Mouse (Mus musculus) midbrain, embryonic 12.5 days (tissue): Measurements from ENCODE around the gene Fam83e. TPM values are rescaled to one million over a fixed set of nuclear protein-coding genes. Genes with fewer than 3 reads are reported as not detected.

Source experiments
- ATAC-seq: fragments of 200-750 bp; cut with Nextera tagmentation; 2 replicates; pipeline ENCODE4 v1.8.0; 2017; ENCODE audit warnings: low read depth, moderate TSS enrichment, moderate library complexity; ENCODE audit not compliant: low FRiP score
- H3K27ac ChIP-seq: fragments of 300-500 bp; sonication (generic); replicated peaks from 2 replicates; pipeline ENCODE4 v1.5.1; 2016; ENCODE audit warnings: mild to moderate bottlenecking
- H3K27me3 ChIP-seq: fragments of 300-500 bp; sonication (generic); 2 replicates; pipeline ENCODE4 v1.6.1; 2016; ENCODE audit warnings: mild to moderate bottlenecking
- H3K36me3 ChIP-seq: fragments of 300-500 bp; sonication (generic); 2 replicates; pipeline ENCODE4 v1.6.1; 2016
- H3K4me1 ChIP-seq: fragments of 300-500 bp; sonication (generic); 2 replicates; pipeline ENCODE4 v1.6.1; 2016
- H3K4me2 ChIP-seq: fragments of 300-500 bp; sonication (generic); replicated peaks from 2 replicates; pipeline ENCODE4 v1.6.1; 2016; ENCODE audit warnings: mild to moderate bottlenecking, moderate library complexity
- H3K4me3 ChIP-seq: fragments of 300-500 bp; sonication (generic); 2 replicates; pipeline ENCODE4 v1.5.1; 2016; ENCODE audit warnings: mild to moderate bottlenecking
- H3K9ac ChIP-seq: fragments of 300-500 bp; sonication (generic); replicated peaks from 2 replicates; pipeline ENCODE4 v1.6.1; 2016; ENCODE audit warnings: mild to moderate bottlenecking, moderate library complexity
- H3K9me3 ChIP-seq: fragments of 300-500 bp; sonication (generic); 2 replicates; pipeline ENCODE4 v1.6.1; 2016; ENCODE audit warnings: mild to moderate bottlenecking
- WGBS: fragments of 180-500 bp; shearing (Covaris S2); methylation state at CpG from one replicate; pipeline ENCODE4 v1.1.7; 2016; 5-methylcytosine and 5-hydroxymethylcytosine counted together
- polyA plus RNA-seq: library from polyadenylated mRNA; unstranded; fragments of >200 nt; fragmentation: Nextera tagmentation; extraction: Ambion mirVana; gene quantifications from 2 replicates; pipeline ENCODE4 v1.2.1, GENCODE M21; 2016

Fam83e gene
- polyA plus RNA-seq, 1 experiment from 2014 or later, result 1.6 TPM

GRCm38 (mm10) chr7:45689800-45690199, 31.2 kb upstream of the Fam83e start:
- 81% methylated on average over 11 of the region's 11 CpGs for WGBS
- Histone ChIP-seq H3K36me3 (no peaks in the 10 kb centered on the region), H3K27me3 (peaks cover 17% of the 10 kb centered on the region), H3K4me1 (no peaks in the 10 kb centered on the region), H3K4me3 (no peak overlapping the region), H3K9me3 (no peaks in the 10 kb centered on the region), H3K9ac (no peak overlapping the region), H3K4me2 (no peak overlapping the region), H3K27ac (no peak overlapping the region)
- no peak for ATAC-seq

GRCm38 (mm10) chr7:45692364-45692763, 28.6 kb upstream of the Fam83e start:
- no peak for ATAC-seq
- no peak overlapping the region for H3K27ac ChIP-seq
- no peaks in the 10 kb centered on the region for H3K9me3 ChIP-seq
- H3K4me2 ChIP-seq, result no peak overlapping the region
- 70% methylated on average over 2 of the region's 2 CpGs for WGBS
- H3K4me3 ChIP-seq, result no peak overlapping the region
- no peaks in the 10 kb centered on the region for H3K36me3 ChIP-seq
- H3K4me1 ChIP-seq, result no peaks in the 10 kb centered on the region
- H3K27me3 ChIP-seq, result no peaks in the 10 kb centered on the region
- H3K9ac ChIP-seq, result no peak overlapping the region

GRCm38 (mm10) chr7:45693921-45694591, 27.0 kb upstream of the Fam83e start, which contains the start of gene Sec1:
Gene Sec1, minus strand, starts transcription at chr7:45694402.
- Histone ChIP-seq H3K4me2 (no peak within 1 kb of the TSS), H3K27ac (no peak within 1 kb of the TSS), H3K36me3 (no peaks in the 10 kb centered on the region), H3K4me3 (no peak within 1 kb of the TSS), H3K9me3 (no peaks in the 10 kb centered on the region), H3K9ac (no peak within 1 kb of the TSS), H3K27me3 (peaks cover 12% of the 10 kb centered on the region), H3K4me1 (no peaks in the 10 kb centered on the region)
- WGBS, result 90% methylated on average over 50 of the region's 50 CpGs
- no peak for ATAC-seq

- H3K36me3 ChIP-seq, result no peaks in the 10 kb centered on the region
- peaks cover 8% of the 10 kb centered on the region for H3K4me1 ChIP-seq
- WGBS, result 19% methylated on average over 6 of the region's 6 CpGs
- ATAC-seq, result no peak; the same call in 1 of the 2 replicates
- no peak overlapping the region for H3K27ac ChIP-seq
- H3K27me3 ChIP-seq, result peaks cover 22% of the 10 kb centered on the region
- H3K4me2 ChIP-seq, result no peak overlapping the region
- H3K9me3 ChIP-seq, result no peaks in the 10 kb centered on the region
- H3K9ac ChIP-seq, result no peak overlapping the region
- no peak overlapping the region for H3K4me3 ChIP-seq
These were observed 25.9 kb upstream of the Fam83e start for GRCm38 (mm10) chr7:45695098-45695497.

DNA sequence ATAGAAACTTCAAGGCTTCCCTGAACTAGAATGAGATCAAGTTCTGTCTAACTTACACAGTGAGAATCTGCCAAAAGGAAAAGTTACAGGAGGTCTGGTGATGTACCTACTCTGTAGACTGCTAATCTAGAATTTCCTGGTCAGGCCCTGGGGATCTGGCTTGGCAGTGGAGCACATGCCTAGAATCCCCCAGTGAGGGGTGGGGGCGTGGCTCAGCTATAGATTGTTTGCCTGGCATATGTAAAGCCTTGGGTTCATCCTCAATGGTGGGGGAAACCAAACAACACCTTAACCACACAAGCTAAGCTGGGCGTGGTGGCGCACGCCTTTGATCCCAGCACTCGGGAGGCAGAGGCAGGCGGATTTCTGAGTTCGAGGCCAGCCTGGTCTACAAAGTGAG, 23.1 kb upstream of the Fam83e start:
- H3K27ac ChIP-seq, result no peak overlapping the region
- H3K27me3 ChIP-seq, result peaks cover 28% of the 10 kb centered on the region
- ATAC-seq, result no peak
- H3K9me3 ChIP-seq, result no peaks in the 10 kb centered on the region
- no peak overlapping the region for H3K4me2 ChIP-seq
- H3K4me3 ChIP-seq, result no peak overlapping the region
- H3K4me1 ChIP-seq, result peaks cover 28% of the 10 kb centered on the region
- H3K36me3 ChIP-seq, result no peaks in the 10 kb centered on the region
- no peak overlapping the region for H3K9ac ChIP-seq
- WGBS, result 82% methylated on average over 7 of the region's 7 CpGs

- Histone ChIP-seq H3K4me3 (peak within 1 kb of the TSS; percentile 48), H3K9ac (peak within 1 kb of the TSS; percentile 64), H3K4me2 (peak within 1 kb of the TSS; percentile 87), H3K4me1 (peaks cover 43% of the 10 kb centered on the region), H3K27ac (peak within 1 kb of the TSS; percentile 66), H3K9me3 (no peaks in the 10 kb centered on the region), H3K27me3 (peaks cover 28% of the 10 kb centered on the region), H3K36me3 (no peaks in the 10 kb centered on the region)
- ATAC-seq, result no peak
- WGBS, result 1% methylated on average over 36 of the region's 36 CpGs
These were observed 21.4 kb upstream of the Fam83e start, which contains the start of gene Car11 for GRCm38 (mm10) chr7:45699523-45700141. Gene Car11, plus strand, starts transcription at chr7:45699843.

DNA sequence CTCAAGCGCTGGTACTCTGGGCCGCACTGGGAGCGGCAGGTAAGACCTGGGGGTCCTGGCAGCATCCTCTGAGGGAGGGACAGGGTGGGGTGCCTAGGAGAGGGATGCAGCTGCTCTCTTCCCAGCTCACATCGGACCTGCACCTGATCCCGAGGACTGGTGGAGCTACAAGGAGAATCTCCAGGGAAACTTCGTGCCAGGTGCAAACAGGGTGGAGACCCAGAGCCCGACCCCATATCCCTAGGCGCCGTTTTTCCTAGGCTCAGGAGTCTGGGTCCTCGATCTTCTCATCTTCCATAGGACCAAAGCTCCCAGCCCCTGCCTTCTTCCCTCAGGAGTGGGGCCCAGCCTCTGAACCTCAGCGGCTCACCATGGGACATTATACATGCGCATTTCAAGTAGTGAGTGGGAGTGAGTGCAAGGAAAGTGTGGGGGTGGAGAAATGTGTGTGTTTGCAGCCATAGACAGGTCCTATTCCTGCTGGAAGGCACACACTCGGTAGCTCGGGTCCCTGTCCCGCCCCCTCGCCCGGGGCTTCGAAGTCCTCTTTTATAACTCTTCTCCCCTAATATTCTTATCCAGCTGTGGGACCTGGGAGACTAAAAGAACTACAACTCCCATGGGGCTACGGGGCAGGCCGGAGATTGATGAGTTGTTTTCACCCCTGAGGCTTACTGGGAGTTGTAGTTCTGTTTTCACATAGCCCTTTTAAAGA, 20.6 kb upstream of the Fam83e start:
- Histone ChIP-seq H3K4me2 (peak overlapping the region; percentile 87), H3K4me1 (peaks cover 47% of the 10 kb centered on the region), H3K9me3 (no peaks in the 10 kb centered on the region), H3K36me3 (no peaks in the 10 kb centered on the region), H3K4me3 (peak overlapping the region; percentile 48), H3K9ac (peak overlapping the region; percentile 64), H3K27ac (peak overlapping the region; percentile 66), H3K27me3 (peaks cover 28% of the 10 kb centered on the region)
- ATAC-seq, result peak; percentile 14; the same call in 1 of the 2 replicates
- WGBS, result under 1% methylated on average over 20 of the region's 20 CpGs

DNA sequence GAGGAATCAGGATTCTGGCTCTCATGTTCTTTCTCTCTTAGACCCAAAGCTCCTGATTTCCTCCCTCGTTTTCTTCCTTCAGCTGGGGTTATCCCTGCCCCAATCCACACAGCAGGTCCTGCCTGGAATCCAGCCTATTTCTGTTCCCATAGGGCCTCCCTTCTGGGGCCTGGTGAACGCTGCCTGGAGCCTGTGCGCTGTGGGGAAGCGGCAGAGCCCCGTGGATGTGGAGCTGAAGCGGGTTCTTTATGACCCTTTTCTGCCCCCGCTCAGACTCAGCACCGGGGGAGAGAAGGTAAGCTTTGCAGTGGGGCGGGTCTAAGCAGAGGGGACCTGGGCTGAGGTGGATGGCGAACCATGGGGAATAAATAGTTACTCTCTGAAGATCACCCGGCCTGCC, 19.9 kb upstream of the Fam83e start:
- peak overlapping the region; percentile 48 for H3K4me3 ChIP-seq
- H3K27me3 ChIP-seq, result peaks cover 28% of the 10 kb centered on the region
- H3K9me3 ChIP-seq, result no peaks in the 10 kb centered on the region
- peaks cover 53% of the 10 kb centered on the region for H3K4me1 ChIP-seq
- peak overlapping the region; percentile 66 for H3K27ac ChIP-seq
- ATAC-seq, result no peak
- H3K36me3 ChIP-seq, result no peaks in the 10 kb centered on the region
- H3K4me2 ChIP-seq, result peak overlapping the region; percentile 87
- WGBS, result 30% methylated on average over 11 of the region's 11 CpGs
- H3K9ac ChIP-seq, result peak overlapping the region; percentile 57

DNA sequence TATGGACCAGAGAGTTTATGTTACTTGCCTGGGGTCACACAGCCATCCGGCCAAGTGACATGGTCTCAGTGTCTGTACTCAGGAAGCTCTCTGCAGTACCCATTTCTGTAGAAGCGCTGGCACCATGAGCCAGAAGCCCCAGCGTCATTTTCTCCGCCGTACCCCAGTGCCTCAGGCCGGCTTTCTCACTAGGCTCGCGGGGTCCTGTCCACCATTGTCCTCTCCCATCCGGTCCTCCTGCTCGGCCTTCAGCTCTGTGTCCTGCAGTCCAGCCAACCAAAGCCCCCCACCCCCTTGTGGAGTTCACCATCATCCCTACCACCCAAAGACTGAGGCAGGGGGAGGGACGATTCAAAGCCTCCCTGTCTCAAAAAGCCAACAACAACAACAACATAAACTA, 19.4 kb upstream of the Fam83e start:
- WGBS, result 85% methylated on average over 11 of the region's 11 CpGs
- ATAC-seq, result no peak
- Histone ChIP-seq H3K27ac (no peak overlapping the region), H3K4me2 (peak overlapping the region; percentile 87; the same call in 1 of the 2 replicates), H3K36me3 (no peaks in the 10 kb centered on the region), H3K4me1 (peaks cover 58% of the 10 kb centered on the region), H3K9me3 (no peaks in the 10 kb centered on the region), H3K27me3 (peaks cover 31% of the 10 kb centered on the region), H3K9ac (0 out of 2 replicates have a peak overlapping the region, but pooled peaks have one; percentile 57), H3K4me3 (peak overlapping the region; percentile 48; the same call in 1 of the 2 replicates)

DNA sequence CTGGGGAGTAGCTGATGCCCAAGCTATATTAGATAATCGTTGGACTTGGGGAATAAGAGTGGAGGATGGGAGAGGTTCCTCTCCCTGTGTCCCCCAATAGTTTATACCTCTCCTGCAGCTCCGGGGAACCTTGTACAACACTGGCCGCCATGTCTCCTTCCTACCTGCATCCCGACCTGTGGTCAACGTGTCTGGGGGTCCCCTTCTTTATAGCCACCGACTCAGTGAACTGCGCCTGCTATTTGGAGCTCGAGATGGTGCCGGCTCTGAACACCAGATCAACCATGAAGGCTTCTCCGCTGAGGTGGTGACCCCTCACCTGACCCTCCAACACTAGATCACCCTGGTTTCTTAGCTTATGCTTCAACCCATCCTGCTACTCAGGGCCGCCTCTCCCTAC, 18.7 kb upstream of the Fam83e start:
- Histone ChIP-seq H3K27ac (no peak overlapping the region), H3K27me3 (peaks cover 34% of the 10 kb centered on the region), H3K36me3 (no peaks in the 10 kb centered on the region), H3K4me2 (no peak overlapping the region), H3K9me3 (no peaks in the 10 kb centered on the region), H3K4me1 (peaks cover 65% of the 10 kb centered on the region), H3K9ac (no peak overlapping the region), H3K4me3 (no peak overlapping the region)
- no peak for ATAC-seq
- 96% methylated on average over 11 of the region's 11 CpGs for WGBS

DNA sequence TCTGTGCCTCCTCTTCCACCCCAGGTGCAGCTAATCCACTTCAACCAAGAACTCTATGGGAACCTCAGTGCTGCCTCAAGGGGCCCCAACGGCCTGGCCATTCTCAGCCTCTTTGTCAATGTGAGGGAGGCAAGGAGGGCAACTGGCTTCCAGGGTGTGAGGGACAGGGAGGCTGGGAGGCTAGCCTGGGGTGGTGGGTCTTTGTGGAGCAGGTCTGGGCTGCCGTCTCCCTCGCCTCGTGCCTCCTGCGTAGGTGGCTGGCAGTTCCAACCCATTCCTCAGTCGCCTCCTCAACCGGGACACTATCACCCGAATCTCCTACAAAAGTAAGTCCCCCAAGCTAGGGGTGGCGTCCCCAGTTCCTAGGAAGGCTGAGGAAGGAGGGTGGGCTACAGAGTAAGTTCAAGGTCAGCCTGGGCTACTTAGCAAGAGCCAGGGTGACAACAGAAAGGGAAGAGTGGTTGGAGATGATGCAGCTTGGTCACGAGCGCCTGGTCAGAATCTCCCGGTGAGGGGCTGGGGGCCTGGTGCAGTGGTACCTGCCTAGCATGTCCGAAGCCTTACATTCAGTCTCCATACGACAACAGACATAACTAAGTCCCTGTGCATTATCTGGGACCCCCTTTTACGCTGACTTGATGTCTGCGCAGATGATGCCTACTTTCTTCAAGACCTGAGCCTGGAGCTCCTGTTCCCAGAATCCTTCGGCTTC, 18.0 kb upstream of the Fam83e start:
- H3K27ac ChIP-seq, result peak overlapping the region; percentile 88

More for the DNA sequence above, 18.0 kb upstream of the Fam83e start:
- ATAC-seq, result no peak
- no peaks in the 10 kb centered on the region for H3K36me3 ChIP-seq
- no peaks in the 10 kb centered on the region for H3K9me3 ChIP-seq
- H3K9ac ChIP-seq, result no peak overlapping the region
- H3K4me1 ChIP-seq, result peaks cover 72% of the 10 kb centered on the region
- WGBS, result 92% methylated on average over 17 of the region's 17 CpGs
- 0 out of 2 replicates have a peak overlapping the region, but pooled peaks have one; percentile 58 for H3K4me3 ChIP-seq
- peak overlapping the region; percentile 98 for H3K4me2 ChIP-seq
- peaks cover 32% of the 10 kb centered on the region for H3K27me3 ChIP-seq
